Mouse (Mus musculus): ENCODE measurements around the gene Gnmt.

The Gnmt gene

GRCm38 (mm10) chr17:46742986-46743385 is 14.0 kb upstream of the Gnmt start:
- DNase-seq (ENCODE audit: low spot score), result no peak

GRCm38 (mm10) chr17:46741305-46741704 is 12.3 kb upstream of the Gnmt start:
- no peak for DNase-seq (ENCODE audit: low spot score)

DNA sequence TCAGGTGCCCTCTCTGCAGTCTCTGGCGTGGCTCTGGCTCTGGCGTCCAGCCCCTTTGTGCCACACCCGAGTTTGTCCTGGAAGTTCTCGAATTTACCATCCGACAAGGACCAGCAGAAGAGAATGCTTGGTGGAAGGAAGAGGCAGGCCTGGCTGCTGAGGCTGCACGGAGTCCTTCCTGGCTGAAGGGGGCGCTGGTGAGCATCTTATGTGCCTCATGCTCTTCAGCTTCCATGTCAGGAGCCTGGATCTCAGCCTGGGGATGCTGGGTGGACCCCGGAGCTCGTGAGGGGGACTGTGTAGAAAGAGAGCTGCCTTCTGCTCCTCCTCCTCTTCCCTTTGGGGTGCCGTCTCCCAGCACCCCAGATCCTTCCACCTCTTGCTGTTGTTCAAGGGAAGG is 7.2 kb upstream of the Gnmt start:
- DNase-seq (ENCODE audit: low spot score), result peak; percentile 51

- no peak for DNase-seq (ENCODE audit: low spot score)
Observed at GRCm38 (mm10) chr17:46735287-46735686, 6.3 kb upstream of the Gnmt start.

GRCm38 (mm10) chr17:46734055-46734454 is 5.1 kb upstream of the Gnmt start:
- no peak for DNase-seq (ENCODE audit: low spot score)

GRCm38 (mm10) chr17:46728496-46728895 is 472 bp downstream of the Gnmt start:
- DNase-seq (ENCODE audit: low spot score), result no peak

DNA sequence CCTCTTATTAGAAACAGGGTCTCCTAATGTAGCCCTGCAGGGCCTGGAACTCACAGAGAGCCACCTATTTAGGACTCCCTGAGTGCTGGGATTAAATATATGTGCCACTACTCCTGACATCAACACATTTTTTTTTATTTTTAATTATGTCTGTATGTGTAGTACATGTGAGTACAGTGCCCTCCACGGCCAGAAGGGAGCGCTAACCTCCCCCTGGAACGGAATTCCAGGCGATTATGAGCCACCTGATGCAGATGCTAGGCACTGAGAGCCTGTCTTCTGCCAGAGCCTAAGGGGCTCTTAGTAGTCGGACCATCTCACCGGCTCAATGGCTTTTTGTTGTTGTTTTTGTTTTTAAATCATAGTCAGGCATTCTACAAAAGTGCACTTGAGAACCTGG is 947 bp downstream of the Gnmt start:
- no peak for DNase-seq (ENCODE audit: low spot score)

DNA sequence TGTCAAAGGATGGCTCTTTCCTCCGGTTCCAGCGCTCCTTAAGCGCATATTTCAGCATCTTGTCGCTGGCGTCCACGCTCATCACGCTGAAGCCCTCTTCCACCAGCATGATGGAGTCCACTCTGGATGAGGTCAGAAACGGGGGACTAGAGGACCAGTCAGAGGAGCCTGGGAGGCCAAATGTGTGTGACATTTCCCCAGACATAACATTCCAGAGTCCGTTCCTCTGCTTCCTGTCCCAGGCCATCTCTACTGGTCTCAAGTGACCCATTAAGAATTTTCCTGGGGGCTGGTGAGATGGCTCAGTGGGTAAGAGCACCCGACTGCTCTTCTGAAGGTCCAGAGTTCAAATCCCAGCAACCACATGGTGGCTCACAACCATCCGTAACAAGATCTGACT is 1.7 kb downstream of the Gnmt start:
- no peak for DNase-seq (ENCODE audit: low spot score)

DNA sequence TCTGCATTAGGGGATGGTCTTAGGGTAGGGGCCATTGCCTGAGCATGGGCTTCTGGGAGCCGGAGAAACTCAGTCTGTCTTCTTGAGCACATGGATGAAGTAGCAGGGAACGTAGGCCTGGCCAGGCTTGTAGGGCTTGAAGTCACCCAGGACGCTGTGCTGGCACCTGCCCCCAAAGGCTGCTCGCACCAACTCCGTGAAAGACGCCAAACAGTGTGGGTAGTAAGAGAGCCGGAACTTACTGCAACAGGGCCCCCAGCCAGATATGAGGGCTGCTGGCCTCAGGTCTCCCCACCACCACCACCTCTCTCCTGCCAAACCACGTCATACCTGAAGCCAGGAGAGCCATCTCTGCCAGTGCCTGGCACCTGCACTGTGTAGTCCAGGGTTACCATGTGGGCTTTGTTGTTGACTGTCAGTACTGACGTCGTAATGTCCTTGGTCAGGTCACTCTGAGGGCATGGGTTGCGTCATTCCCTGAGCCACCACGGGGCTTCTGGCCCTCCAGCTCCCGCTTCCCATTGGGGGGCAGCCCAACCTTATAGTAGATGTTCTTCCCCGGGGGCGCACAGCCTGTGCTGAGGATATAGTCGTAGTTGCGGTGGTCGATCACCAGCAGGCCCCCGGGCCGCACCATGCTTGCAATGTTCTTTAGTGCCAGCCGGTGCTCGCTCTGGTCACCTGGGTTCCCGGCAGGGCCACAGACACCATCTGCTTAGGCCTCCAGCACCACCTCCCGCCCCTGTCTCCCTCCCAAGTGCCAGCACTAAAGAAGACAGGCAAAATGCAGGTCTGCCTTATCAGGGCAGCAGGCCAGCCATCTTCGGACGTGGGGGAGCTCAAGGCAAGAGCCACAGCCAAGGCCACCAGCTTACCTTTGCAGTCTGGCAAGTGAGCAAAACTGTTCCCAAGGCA is 3.0 kb downstream of the Gnmt start:
- DNase-seq (ENCODE audit: low spot score), result no peak

DNA sequence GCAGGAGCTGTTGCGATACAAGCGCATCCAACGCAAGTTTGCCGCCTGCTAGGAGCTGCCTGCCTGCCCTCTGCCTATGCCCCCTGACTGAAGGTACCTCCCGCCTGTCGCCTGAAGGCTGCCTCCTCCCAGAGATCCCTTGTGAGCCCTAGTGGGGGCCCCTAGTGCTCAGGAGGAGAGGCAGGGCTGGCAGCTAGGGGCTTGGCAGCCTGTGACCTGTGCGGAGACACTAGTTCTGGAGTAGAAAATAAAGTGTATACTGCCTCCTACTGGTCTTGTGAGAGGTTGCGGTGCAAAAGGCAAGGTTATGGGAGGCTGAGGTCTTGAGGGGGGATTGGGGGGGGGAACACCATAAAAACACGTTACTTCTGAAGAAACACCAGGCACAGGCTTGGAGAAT is 3.7 kb downstream of the Gnmt start:
- DNase-seq (ENCODE audit: low spot score), result no peak

- DNase-seq (ENCODE audit: low spot score), result no peak
Observed at GRCm38 (mm10) chr17:46724477-46725084, 4.4 kb downstream of the Gnmt start.

DNA sequence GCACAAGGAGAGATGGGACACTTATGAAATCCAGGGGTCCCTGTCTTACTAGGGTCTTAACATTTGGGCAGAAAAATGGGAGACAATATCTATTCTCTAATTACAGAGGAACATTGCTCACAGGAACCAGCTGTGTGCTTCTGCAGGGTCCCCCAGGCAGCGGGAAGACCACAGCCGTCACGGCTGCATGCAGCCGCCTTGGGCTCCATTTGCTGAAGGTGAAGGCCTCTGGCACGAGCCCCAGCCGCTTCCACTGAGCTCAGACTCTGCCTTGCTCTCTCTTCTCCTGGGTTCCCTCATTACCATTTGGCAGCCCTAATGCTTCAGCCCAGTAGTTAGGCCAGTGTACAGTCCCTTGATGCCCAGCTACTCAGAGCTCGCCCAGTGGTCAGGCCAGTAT is 7.9 kb downstream of the Gnmt start:
- no peak for DNase-seq (ENCODE audit: low spot score)

DNA sequence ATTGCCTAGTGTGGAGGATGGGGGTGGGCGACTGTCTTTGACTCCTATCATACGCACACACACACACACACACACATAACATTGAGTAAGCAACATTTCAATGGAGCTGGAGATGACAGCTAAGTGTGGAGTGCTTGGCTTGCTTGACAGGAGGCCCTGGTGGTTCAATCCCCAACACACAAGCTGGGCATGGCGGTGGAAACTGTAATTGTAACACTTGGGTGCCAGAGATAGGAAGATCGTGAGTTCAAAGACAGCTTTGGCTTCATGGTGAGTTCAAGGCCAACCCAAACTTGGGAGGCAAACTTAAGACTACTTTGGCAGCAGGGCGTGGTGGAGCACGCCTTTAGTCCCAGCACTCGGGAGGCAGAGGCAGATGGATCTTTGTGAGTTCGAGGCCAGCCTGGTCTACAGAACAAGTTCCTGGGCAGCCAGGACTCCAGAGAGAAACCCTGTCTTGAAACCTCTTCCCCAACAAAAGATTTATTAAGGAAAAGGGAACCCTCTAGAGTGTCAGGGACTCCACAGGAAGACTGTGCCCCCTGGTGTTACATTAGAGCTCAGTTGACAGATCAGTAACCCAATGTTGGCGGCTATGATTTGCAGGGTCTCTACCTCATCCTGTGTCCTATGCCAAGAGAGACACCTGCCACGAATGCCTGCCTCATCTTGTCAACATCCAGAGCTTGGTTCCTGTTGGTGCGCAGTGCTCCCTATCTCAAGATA is 14.0 kb downstream of the Gnmt start:
- DNase-seq (ENCODE audit: low spot score), result no peak

GRCm38 (mm10) chr17:46713849-46714248 is 15.1 kb downstream of the Gnmt start:
- no peak for DNase-seq (ENCODE audit: low spot score)

- DNase-seq (ENCODE audit: low spot score), result no peak
Observed at GRCm38 (mm10) chr17:46712442-46712841, 16.5 kb downstream of the Gnmt start.

GRCm38 (mm10) chr17:46711612-46712271 is 17.2 kb downstream of the Gnmt start:
- no peak for DNase-seq (ENCODE audit: low spot score)

GRCm38 (mm10) chr17:46710959-46711597 is 17.9 kb downstream of the Gnmt start, which contains the start of gene Pex6:
Pex6 (plus strand) TSS chr17:46711463.
- peak; percentile 88 for DNase-seq (ENCODE audit: low spot score)

GRCm38 (mm10) chr17:46706375-46707089 is 22.4 kb downstream of the Gnmt start:
- DNase-seq (ENCODE audit: low spot score), result no peak

DNA sequence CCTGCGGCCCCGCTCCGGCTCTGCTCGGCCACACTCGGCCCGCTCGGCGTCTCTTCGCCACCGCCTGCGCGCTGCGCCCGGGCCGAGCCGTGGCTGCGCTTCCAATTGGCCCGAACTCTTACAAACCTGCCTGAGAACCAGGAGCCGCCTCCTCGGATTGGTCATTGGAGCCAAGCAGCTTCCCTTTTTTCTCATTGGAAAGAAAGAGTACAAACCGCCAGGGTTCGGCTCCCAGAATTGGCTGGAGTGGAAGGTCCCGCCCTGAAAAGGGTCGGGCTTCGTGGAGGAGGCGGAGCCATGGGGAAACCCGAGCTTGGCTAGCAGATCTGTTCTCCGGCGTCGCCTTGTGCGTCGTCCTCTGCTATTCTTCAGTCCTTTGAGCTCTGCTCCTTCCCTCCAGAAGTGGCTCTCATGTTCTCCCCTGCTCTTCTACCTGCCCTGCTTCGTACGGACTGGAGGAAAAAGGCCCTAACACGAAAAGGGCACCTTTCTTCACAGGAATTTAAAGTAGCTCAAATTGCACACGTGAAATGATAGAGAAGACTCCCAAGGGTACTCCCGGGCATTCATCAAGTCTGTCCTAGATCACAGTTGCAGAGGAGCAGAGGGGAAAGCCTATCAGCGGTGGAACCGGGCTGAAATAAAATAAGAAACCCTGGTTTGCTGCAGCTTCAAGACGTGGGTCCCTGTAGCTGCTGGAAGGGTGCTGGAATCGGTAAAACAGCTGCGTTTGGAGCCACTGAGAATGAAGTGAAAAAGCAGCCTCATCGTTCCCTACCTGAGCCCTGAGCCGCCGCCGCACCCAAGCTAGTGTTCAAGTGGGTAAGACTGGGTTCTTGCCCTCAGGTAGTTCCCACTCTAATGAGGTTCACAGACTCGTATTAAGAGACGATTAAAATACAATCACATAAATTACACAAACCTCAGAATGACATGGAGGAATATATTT is 23.8 kb downstream of the Gnmt start, which contains the start of gene Ppp2r5d:
Gene Ppp2r5d (minus strand): TSS at position 225 of the 949 bp plus-strand sequence.
- peak; percentile 98 for DNase-seq (ENCODE audit: low spot score)

Data from c-Kit-positive CD71-positive TER-119-positive erythroid progenitor cells, embryonic 14.5 days (primary cell).